Mouse (Mus musculus) left cerebral cortex, adult 9 months (tissue): ENCODE data around the gene Fam221b.

Experiments used
- DNase-seq, 2 experiments: peaks; one replicate each; pipeline ENCODE4 v3.0.0; 2022; ENCODE audit warnings: low spot score in 2 of 2

The Fam221b gene

DNA sequence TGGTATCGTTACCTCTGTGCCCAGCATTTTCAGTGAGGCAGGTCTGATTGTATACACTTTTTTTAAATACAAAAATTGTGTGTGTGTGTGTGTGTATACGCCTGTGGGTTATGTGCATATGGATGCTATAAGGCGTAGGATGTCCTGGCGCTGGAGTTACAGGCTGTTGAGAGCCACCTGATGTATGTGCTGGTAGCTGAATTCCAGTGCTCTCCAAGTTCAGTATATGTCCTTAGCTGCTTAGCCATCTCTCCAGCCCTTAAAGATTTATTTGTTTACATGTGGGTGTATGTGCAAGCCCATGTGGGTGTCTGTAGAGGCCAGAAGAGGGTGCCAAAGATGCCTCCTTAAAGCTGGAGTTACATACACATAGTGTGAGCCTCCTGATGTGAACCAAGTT is 11.8 kb downstream of the Fam221b start:
- DNase-seq, result peak in 1 of 2 experiments; percentile 26

DNA sequence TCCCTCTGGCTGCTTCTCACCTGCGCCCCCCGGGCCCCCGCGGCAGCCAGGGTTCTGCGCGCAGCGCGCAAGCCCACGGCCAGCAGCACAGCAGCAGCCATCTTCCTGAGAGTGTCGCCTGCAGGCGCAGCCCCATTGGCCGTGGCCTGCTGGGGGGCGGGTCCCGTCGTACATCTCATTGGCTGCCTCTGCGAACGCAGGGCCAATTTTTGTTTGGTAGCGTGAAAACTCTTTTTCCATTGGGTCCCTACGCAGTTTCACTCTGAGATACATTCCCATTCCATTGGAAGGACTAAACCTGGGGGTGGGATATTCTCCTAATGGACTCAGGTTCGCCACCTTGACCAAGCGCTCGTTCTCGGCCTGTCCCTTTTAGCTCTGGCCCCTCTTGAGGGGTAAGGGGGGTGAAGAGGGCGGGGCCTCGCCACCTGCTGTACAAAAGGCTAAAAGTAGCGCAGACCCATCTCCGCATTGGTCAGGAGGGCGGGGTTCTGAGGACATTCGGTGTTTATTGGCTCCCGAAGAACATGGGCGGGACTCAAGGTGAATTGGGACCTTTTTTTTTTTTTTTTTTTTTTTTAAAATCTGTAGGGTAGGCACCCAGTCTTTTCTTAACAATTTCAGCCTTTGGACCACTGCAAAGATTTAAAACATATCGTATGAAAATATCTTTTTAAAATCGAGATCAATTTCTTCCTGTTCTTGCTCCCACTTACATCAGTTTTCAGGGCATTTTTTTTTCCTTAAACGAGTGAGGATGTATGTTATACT is 12.4 kb downstream of the Fam221b start, which contains the start of gene Hint2:
TSS of gene Hint2 (minus strand) at position 128 of the 771 bp plus-strand sequence.
- peak; percentile 95 to 96 for DNase-seq

DNA sequence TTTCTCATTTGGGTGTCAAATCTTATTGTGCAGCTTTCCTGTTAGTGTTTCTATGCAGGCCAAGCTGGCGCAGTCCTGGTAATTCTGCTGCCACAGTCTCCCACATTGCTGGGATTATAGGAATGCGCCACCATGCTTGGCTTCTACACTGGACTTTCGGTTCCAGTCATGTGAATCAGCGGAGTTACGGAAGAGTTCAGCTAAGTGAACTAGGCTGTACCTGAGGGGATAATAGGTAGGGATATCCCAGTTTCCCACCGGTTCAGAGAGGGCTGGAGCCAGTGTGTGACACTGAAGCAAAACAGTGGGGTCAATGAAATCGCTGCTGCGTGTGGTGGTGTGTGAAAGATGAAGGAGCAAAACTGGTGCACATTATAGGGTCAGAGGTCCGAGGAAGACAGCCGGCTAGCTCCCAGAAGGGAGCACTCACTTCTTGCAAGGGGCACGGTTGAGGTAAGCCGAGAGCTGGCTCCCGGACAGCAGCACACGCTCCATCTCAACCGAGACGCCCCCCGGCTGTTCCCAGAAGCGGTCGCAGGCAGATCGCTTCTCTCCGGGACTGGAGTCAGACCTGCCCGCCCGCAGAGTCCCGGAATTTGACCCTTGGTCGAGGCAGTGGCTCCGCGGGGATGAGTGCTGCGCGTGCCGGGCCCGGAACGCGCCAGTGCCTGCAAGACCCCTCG is 13.1 kb downstream of the Fam221b start:
- no peak for DNase-seq

DNA sequence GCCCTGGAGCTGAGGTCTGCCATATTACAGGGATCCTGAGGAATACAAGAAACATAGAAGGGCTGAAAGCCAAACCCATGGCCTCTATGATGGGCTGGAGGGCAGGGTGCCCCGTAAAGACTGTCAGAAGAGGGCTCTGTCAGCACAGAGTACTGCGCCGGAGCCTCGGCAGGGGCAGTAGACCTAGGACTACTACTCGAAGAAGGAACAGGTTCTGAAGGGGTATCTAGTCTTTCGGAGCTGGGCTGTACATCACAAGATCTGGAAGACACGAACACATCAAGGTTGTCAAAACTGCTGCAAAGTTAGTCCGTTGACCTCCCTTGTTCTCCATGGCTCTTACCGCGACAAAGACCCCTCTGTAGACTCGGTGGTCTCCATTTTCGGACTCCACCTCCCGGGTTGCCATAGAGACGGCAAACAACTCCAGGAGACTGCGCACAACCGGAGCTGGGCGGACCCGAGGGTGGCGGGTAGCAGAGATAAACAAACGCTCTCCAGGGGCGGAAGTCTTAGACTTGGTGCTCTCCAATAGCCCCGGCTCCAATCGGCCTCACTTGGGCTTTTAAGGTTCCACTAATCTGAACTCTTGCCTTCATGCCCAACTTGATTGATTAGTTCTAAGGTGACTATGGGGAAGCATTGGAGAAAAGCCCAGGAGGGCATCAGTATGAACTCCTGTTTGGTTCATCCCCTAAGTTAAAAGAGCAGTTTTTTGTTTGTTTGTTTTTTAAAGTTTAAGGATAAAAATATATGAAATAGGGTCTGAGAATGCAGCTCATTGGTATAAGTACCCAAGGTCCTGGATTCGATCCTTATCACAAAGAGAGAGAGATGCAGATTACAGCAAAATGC is 15.6 kb downstream of the Fam221b start, which contains the start of gene Spag8:
TSS of gene Spag8 (minus strand) at position 434 of the 855 bp plus-strand sequence.
- no peak for DNase-seq

DNA sequence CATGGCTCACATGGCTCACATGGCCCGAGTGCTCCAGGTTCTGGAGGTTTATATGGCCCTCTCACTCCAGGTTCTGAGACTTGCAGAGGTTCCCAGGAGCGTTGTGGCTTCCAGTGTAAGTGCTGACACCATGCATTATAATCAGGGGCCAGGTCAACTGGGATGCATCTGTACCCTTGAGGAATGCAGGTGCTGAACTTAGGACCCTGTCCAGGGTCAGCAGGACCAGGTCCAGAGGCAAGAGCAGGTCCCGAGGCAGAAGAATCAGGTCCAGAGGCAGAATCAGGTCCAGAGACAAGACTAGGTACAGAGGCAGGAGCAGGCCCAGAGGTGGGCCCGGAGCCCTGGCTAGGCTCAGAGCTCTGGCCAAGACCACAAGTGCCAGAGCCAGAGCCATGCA is 16.2 kb downstream of the Fam221b start:
- DNase-seq, result no peak

DNA sequence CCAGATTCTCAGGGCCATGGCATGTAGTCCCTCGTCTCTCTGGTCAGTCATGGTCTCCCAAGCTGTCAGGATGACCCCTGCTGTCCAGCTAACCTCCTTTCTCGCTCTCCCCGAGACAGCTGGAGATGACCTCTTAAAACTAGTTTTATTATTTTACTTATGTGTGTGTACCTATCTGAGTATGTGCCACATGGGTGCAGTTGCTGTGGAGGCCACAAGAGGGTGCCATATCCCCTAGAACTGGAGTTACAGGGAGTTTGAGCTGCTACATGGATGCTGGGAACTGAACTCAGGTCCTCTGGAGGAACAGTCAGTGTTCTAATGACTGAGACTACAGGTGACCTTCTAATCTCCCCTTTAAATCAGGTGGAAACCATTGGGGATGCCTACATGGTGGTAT is 19.2 kb downstream of the Fam221b start:
- no peak for DNase-seq

DNA sequence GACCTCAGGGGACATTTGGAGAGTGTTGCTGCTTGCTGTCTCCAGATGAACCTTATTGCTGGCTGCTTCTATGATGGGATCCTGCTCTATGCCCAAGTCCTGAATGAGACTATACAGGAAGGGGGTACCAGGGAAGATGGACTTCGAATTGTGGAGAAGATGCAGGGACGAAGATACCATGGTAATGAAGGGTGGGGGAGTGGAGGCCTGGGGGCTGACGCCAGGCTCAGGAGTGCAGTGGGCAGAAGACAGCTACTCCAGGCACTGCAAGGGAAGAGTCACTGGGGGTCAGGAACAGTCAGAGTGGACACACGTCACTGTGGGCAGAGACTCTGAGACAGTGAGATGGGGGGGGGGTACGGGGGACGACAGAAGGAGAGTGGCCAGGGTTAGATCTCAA is 28.5 kb downstream of the Fam221b start:
- DNase-seq, result no peak

DNA sequence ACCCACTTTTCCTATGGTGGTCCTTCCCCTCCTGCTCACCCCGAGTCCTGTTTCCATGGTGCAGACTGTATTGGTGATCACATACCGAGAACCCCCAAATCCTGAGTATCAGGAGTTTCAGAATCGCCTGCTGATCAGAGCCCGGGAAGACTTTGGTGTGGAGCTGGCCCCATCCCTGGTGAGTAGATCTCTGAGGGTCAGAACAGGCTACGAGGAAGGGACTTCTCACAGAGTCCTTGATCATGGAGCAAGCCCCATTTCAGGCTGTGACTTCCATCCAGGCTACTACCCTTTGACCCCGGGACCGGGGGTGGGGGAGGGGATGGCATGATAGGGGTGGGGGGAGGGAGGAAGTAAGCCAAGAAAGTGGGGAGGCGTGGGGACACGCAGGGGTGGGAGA is 28.9 kb downstream of the Fam221b start:
- no peak for DNase-seq

DNA sequence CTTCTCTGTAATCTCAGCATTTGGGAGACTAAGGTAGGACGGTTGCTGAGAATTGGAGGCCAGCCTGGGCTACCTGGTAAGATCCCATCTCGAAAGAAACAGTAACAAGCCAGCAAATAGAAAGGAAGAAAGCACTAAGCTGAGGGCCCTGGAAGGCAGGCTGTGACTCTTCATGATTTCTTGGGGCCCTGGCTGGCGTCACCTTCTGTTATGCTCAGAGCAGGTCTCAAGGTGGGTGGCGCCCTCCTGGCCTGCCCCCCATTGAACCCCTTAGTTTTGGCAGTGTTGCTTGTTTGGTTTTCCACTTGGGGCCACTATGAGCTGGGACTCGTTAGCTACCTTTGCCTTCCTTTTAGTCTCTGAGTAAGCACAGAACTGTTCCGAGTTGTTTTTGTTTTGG is 32.2 kb downstream of the Fam221b start:
- no peak for DNase-seq

DNA sequence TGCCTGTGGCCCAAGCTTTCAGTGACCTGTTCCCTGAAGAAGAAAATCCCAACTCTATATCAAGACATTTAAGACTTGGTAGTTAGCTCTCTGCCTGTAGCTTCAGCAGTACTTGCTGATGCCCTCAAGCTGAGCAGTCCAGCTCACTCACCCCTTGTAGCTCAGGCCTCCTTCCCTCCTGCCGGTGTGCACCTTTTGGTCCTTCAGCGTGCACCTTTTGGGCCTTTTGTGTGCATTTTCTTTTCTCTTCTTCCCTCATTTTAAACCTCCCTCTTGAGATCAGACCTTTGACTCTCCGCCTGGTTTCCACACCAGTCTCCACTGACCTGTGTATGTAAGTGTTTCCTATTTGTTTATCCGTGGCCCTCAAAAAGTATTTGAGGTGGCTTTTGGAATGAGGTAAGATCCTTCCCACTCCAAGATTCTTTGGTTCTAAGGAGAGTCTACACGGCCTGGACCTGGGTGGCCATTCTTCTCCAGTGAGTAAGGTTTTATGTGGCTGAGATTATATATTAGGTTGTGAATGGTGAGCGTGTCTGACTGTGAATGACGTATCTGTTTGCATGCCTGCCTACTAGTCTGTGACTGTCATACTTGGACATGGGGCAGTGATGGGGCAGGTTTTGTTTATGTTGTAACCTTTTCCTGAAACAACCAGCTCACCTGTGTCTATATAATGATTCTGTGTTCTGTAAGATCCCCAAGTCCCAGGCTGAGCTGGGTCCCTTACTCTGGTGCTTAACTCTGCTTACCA is 34.1 kb downstream of the Fam221b start:
- DNase-seq, result no peak

DNA sequence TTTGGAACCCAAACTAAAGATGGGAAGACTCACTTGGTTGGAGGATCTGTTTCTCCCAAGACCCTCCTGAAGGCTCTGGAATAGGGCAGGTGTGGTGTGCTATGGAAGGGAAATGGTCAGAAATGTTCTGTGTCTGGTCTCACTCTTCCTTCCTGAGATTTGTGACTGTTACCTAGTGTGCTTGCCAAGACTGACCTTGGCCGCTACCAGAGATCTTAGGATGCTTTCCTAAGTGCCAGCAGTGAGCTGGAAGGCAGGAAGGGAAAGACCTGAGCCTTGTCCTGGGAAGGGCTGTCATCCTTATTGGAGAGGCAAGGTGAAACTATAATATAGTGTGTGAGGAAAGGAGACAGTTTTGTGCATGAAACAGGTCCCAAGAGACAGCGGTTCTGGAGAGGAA is 35.2 kb downstream of the Fam221b start:
- no peak for DNase-seq

DNA sequence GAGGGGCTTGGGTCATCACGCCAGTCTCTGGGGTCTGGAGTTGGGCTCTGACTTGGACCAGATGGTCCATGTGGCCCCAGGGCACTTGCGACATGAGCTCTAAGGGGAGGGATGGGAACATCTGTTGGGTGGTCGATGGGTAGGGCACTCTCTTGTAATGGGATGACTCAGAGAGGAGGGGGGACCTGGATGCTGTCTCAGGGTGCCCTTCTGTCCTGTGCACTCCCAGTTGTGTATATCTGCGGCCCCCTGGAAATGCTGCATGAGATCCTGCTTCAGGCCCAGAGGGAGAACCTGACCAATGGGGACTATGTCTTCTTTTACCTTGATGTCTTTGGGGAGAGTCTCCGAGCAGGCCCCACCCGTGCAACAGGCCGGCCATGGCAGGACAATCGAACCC is 35.6 kb downstream of the Fam221b start:
- no peak for DNase-seq

DNA sequence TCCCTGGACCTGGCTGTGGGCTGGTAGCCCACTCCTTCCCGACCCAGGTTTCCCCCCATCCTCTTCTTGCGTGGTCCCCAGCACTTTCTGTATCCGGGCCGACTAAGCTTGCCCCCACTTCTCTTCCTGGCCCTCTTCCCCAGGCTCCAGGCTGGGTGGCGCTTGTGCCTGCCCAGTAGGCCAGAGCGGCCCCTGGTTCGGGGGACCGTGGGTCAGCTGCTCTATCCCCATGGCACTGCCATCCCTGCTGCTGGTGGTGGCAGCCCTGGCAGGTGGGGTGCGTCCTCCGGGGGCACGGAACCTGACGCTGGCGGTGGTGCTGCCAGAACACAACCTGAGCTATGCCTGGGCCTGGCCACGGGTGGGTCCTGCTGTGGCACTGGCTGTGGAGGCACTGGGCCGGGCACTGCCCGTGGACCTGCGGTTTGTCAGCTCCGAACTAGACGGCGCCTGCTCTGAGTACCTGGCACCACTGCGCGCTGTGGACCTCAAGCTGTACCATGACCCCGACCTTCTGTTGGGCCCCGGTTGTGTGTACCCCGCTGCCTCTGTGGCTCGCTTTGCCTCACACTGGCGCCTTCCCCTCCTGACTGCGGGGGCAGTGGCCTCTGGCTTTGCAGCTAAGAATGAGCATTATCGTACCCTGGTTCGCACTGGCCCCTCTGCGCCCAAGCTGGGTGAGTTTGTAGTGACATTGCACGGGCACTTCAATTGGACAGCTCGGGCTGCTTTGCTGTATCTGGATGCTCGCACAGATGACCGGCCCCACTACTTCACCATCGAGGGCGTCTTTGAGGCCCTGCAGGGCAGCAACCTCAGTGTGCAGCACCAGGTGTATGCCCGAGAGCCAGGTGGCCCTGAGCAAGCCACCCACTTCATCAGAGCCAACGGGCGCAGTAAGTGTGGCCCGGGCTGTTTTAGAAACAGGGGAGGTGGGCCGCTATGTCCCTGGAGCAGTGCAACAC is 36.7 kb downstream of the Fam221b start:
- no peak for DNase-seq

DNA sequence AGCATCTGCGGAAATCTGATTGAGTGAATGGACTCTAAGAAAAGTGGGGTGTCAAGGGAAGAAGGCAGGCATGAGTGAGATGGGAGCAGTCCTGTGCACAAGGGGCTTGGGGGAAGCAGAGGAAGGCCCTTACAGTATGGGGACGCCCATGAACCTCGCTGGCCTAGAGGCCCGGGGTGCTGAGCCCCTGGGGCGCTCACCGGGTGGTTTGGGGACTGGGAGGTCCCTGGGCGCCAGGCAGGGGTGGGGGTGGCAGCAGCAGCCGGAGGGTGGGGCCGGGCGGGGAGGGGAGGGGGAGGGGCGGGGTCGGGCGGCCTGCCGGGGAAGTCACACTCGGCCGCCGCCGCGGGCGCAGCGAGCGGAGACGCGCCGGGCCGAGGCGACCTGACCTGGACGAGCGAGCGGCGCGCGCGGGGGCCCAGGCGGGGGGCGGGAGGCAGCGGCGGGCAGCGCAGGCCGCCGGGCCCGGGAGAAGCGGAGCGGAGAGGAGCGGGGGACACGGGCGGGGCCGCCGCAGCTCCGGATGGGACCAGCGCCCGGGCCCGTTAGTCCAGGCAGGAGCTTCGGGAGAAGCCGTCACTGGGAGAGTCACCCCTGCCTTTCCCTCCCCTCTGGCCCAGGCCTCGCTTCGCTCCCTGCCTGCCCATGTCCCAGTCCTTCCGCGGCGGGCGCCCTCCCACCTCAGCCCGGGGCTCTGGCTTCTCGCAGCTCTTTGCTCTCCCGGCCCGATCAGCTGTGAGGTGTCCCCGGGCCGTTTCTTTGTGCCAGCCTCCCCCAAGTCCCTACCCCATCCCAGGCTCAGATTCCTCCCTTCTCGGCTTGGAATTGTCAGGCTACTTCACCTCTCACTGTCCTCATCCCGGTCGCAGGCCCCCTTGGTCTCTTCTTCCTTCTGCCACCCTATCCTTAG is 37.6 kb downstream of the Fam221b start, which contains the start of gene Npr2:
TSS of gene Npr2 (plus strand) at position 890 of the 910 bp plus-strand sequence.
- no peak for DNase-seq

DNA sequence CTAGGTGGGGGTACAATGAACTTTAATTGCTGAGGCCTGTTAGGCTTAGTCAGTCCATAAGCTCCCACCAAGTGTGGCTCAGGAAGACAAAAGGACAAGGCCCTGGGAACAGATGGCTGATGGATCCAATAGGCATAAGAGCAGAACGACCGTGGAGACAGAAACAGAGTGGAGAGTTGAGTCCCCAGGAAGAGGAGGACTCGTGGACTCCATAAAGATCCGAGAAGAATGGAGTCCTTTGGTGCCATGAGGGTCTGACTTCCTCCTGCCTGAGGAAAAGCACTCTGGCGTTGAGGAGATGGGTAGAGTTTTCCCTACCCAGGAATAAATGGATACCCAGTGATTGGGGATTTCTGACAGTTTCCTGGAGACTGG is 38.3 kb downstream of the Fam221b start:
- DNase-seq, result no peak

DNA sequence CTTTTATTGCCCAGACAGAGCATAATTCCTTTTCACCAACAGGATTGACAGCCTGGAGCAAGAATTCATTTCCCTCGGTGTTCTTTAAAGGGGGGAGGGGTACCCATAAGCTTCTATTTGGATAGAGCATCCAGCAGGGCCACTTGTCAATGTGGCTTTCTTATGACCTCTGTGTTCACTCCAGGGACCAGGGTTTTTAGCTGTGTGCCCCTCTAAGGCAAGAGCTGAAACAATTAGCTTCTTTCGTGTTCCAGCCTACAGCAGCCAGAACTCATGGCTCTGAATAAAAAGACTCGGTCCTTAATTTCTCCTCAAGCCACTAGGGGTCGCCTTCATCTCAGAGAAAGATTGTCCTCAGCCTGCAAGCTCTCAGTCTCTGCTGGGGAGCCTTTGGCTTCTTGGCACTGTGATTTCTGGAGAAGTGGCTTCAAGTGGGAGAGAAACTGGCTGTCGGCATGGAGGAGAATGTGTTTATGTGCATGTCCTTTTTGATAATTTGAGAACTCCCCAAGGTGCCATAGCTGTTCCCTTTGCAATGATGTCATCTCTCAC is 38.8 kb downstream of the Fam221b start:
- DNase-seq, result peak; percentile 60 to 92

DNA sequence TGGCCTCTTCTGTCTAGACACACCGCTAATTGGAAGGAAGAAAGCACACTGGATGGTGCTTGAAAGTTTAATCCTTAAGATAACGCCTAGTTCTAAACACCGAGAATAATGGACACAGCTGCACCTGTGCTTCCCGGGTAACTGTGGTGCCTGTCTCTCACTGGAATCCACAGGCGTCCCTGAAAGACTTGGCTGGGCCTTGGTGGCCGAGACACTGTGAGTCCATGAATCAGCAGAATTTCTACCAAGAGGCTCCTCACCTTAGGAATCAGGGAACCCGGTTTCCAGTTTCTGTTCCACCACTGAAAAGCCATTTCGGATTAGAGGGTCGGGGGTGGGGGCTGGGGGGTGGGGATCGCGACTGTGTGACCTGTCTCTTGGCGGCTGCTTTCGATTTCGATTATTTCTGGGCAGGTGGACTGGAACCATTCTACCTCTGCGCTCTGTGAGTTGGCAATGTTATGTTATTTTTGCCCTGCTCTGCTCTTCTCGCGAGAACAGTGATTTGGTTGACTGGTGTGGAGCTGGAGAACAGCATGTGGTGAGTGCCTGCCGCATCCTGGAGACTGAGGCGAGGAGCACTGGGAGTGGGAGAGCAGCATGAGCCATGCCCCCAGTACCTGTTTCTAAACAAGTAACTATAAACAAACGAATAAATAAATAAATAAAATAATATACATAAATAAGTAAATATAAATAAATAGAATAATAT is 39.7 kb downstream of the Fam221b start:
- DNase-seq, result no peak

DNA sequence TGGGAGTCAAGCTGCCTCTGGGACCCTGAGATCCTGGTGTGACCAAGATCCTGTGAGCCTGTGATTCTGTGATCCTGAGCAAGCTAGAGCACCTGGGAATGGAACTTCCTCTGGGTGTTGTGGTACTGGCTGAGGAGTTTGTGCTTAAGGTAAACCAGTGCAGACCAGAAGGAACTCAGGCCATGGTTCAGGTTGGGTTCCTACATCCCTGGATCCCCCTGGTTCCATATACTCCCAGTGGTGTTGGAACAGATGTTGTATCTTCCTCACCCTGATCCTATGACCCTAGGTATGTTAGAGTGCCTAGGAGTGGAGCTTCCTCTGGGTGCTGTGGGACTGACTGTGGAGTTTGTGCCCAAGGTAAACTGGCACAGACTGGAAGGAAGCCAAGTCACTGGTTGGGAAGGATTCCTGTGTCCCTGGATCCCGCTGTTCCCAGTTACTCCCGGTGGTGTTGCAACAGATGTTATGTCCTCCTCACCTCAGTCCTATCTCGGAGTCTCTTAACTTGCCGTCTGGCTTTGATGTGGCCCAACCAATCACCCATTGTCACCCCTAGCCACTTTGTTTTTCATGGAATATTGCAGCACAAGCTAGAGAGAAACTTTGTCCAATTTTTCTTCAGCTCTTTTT is 48.7 kb downstream of the Fam221b start:
- no peak for DNase-seq
